Mouse (Mus musculus) Patski (cell line): ENCODE data around the gene Htra1. TPM values are rescaled to one million over a fixed set of nuclear protein-coding genes. Genes with fewer than 3 reads are reported as not detected.

ENCODE experiments used
- ATAC-seq: fragments of 100-300 bp; one replicate; pipeline ENCODE4 v1.8.0; 2021
- CTCF ChIA-PET: fragments of 350-600 bp; sonication (Branson Sonifier 250); formaldehyde crosslinking; loops from one replicate; lab custom pipeline; 2022; ENCODE audit warnings: inconsistent platforms; lab: Charles Lee
- POLR2A ChIA-PET: fragments of 350-600 bp; sonication (Branson Sonifier 250); formaldehyde crosslinking; loops from one replicate; lab custom pipeline; 2022; ENCODE audit warnings: antibody characterized with exemption, inconsistent platforms; lab: Charles Lee
- DNase-seq: peaks from one replicate; pipeline ENCODE4 v3.0.0-alpha.2; 2011; ENCODE audit warnings: low read depth, low spot score
- H3K27me3 ChIP-seq: fragments of 371-371 bp; one replicate; pipeline ENCODE4 v1.5.1; 2021
- CTCF ChIP-seq: fragments of 100-300 bp; IDR thresholded peaks from one replicate; pipeline ENCODE4 v1.5.1; 2021
- in situ Hi-C: fragments of 300-500 bp; cut with MboI; formaldehyde crosslinking; loops from 3 replicates; pipeline ENCODE4 v1.11.1; 2018; ENCODE audit warnings: low pct_unique_long_range_greater_than_20kb, mixed read lengths
- polyA plus RNA-seq: library from polyadenylated mRNA; unstranded; gene quantifications from one replicate; pipeline ENCODE4 v1.2.3, GENCODE M21; 2021

Gene Htra1
- polyA plus RNA-seq, 1 experiment from 2014 or later, result 170 TPM

DNA sequence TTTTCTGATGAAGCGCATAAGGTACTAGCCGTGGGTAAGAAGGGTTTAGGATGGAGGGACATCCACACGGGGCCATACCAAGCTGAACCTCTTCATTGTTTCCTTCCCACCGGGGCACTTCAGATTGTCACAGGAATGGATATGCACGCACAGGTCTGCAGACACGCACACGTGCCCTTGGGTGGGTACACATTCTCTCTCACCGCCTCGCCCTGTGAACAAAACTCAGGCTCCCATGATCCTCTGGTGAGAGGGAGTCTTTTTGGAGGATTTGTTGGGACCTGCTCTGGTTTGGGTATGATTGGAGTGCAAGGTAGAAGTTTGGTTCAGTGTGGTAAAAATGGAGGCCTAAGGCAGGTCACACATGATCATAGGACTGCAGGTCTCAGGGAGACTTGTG, 3.0 kb upstream of the Htra1 start:
- ChIA-PET POLR2A (no interaction called here), CTCF (interaction anchor here (0.9 to 2.6 kb wide), 2 partner anchors 18 to 45 kb away, joined by 3 to 8 read pairs; no protein-coding TSS in a partner anchor)
- TF ChIP-seq CTCF, result no peak
- DNase-seq, result no peak
- in situ Hi-C loops, result no loop called here
- no peaks in the 10 kb centered on the region for H3K27me3 ChIP-seq
- ATAC-seq, result no peak

DNA sequence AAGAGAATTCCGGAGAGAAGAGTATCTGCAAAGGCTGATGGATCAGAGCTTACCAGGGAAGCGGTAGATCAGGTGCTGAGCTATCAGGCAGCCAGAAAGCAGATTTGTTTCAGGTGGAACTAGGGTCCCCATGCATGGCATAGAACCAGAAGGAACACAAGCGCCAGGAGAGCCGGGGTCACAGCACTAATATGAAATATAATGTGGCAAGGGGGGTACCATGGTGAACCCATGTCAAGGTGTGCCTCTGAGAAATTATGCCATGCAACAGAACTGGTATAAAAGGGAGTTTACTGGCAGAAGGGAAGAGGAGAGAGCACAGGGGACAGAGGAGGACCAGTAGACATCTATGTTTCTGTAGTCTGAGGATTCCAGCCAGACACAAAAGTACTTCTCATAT, 1.3 kb upstream of the Htra1 start:
- H3K27me3 ChIP-seq, result no peaks in the 10 kb centered on the region
- CTCF ChIA-PET, result interaction anchor here (1.3 kb wide), 1 partner anchor 162 kb away, joined by 4 read pairs; no protein-coding TSS in a partner anchor
- in situ Hi-C loops, result loop anchor here (5.0 kb wide), 1 partner anchor 43 kb away; no protein-coding TSS in a partner anchor

DNA sequence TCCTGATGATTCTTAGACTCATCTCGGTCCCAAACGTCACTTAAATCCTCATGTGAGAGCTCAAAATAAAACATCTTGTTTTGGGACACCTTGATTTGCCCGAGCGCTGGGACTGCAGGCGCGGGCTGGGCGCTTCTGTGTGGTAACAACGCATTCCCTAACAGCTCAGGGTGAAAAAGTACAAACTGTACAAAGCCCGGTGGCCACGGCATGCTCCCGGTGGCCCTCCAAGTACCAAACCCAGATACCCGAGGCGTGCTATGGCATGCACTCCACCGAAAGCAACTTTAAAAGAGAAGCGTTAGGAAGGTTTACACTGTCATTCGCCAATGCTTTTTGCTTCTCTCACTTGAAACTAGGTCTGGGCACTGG, 504 bp upstream of the Htra1 start:
- in situ Hi-C loops, result loop anchor here (5.0 kb wide), 1 partner anchor 42 kb away; no protein-coding TSS in a partner anchor
- TF ChIP-seq CTCF, result no peak
- CTCF ChIA-PET, result interaction anchor here (1.3 kb wide), 1 partner anchor 162 kb away, joined by 4 read pairs; no protein-coding TSS in a partner anchor
- POLR2A ChIA-PET, result no interaction called here
- no peak for DNase-seq
- no peaks in the 10 kb centered on the region for H3K27me3 ChIP-seq
- no peak for ATAC-seq

More for the DNA sequence above, 1.3 kb upstream of the Htra1 start:
- no peak for TF ChIP-seq CTCF
- POLR2A ChIA-PET, result no interaction called here
- ATAC-seq, result no peak
- no peak for DNase-seq

DNA sequence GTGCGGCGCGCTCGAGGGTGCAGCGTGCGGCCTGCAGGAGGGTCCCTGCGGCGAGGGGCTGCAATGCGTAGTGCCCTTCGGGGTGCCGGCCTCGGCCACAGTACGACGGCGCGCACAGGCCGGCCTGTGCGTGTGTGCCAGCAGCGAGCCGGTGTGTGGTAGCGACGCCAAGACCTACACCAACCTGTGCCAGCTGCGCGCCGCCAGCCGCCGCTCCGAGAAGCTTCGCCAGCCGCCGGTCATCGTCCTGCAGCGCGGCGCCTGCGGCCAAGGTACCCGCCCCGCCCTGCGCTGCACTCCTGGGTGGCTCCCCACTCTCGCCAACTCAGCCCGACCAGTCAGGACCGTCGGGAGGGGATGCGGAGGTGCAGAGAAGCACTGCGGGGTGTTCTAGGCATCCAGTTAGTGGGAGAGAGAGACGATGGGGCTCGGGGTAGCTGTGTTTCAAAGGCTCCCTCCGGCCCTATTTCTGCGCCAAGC, 601 bp downstream of the Htra1 start:
- in situ Hi-C loops, result loop anchor here (5.0 kb wide), 1 partner anchor 41 kb away; no protein-coding TSS in a partner anchor
- no peaks in the 10 kb centered on the region for H3K27me3 ChIP-seq
- POLR2A ChIA-PET, result interaction anchor here (1.2 to 1.8 kb wide), 2 partner anchors 13 to 41 kb away, joined by 3 to 6 read pairs; no protein-coding TSS in a partner anchor
- CTCF ChIA-PET, result interaction anchor here (2.5 kb wide), 1 partner anchor 30 kb away, joined by 11 read pairs; no protein-coding TSS in a partner anchor
- DNase-seq, result no peak
- ATAC-seq, result peak; percentile 46
- no peak for TF ChIP-seq CTCF

DNA sequence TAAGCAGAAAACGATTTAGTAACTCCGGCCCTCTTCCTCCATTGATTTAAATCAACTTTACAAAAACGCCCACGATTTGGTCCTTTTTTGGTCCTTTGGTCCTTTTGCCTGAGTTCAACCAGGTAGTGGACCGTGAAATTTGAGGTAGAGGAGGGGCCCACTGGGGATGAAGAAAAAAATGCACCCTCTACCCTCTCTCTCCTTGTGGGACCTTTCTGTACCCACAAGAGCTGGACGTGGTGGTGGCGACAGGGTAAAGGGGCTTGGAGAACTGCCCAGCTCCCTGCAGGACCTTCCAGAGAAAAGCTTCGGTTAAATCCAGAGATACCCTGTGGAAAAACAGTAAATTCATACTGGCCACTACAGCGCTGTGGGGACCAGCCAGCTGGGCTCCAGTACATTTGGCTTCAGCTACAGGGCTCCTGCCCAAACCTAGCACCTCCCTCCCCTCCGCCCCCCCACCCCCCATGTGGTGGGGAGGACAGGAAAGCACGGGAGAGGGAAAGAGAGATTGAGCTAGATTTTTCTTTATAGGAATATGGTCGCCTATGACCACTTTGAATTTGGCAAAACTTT, 1.4 kb downstream of the Htra1 start:
- TF ChIP-seq CTCF, result no peak
- no peaks in the 10 kb centered on the region for H3K27me3 ChIP-seq
- no peak for DNase-seq
- CTCF ChIA-PET, result interaction anchor here (0.7 to 2.5 kb wide), 5 partner anchors 10 to 175 kb away, joined by 3 to 11 read pairs (median 5); no protein-coding TSS in a partner anchor
- in situ Hi-C loops, result loop anchor here (5.0 kb wide), 1 partner anchor 40 kb away; no protein-coding TSS in a partner anchor
- POLR2A ChIA-PET, result interaction anchor here (0.7 to 2.5 kb wide), 8 partner anchors 9 to 105 kb away, joined by 3 to 6 read pairs (median 3); no protein-coding TSS in a partner anchor
- no peak for ATAC-seq

DNA sequence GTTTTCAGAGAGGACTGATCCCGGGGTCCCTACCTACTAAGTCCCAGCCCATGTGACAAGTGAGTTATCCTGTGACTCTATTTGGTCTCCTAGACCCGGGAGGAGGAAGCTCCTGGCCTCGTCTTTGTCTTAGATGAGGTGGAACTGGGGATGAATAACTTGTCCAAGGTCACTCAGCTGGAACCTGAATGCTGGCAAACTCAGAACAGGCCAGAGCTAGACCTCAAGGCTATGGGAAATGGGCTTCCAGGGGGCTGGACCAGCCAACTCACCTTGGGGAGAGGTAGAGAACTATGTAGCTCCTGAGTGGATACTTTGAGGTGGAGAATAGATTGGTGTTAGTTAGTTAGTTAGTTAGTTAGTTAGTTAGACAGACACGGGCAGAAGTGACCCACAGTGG, 2.1 kb downstream of the Htra1 start:
- ChIA-PET CTCF (interaction anchor here (0.7 to 2.5 kb wide), 7 partner anchors 9 to 176 kb away, joined by 3 to 11 read pairs (median 3); no protein-coding TSS in a partner anchor), POLR2A (interaction anchor here (0.7 to 2.5 kb wide), 7 partner anchors 8 to 105 kb away, joined by 3 to 6 read pairs (median 3); no protein-coding TSS in a partner anchor)
- in situ Hi-C loops, result loop anchor here (5.0 kb wide), 1 partner anchor 39 kb away; no protein-coding TSS in a partner anchor
- H3K27me3 ChIP-seq, result no peaks in the 10 kb centered on the region
- DNase-seq (no peak), ATAC-seq (peak; percentile 10)
- TF ChIP-seq CTCF, result no peak

DNA sequence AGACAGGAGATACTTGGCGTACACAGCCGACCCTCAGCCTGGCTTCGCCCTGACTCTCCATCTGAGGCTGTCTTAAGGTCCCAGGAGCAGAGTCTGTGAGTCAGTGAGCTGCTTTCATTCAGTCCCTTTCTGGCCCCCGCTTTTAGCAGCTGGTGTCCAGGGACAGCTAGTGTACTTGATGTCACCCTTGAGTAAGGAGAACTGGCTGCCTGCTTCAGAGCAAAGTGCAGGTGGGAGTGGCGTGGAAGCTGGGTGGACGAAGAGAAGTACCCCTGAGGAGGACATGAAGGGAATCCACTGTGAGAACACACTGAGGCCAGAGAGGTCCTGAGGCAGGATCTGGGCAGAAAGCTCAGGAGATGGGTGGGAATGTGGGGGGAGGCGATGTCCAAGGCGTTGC, 3.0 kb downstream of the Htra1 start:
- in situ Hi-C loops, result loop anchor here (5.0 kb wide), 1 partner anchor 38 kb away; no protein-coding TSS in a partner anchor
- no peaks in the 10 kb centered on the region for H3K27me3 ChIP-seq

DNA sequence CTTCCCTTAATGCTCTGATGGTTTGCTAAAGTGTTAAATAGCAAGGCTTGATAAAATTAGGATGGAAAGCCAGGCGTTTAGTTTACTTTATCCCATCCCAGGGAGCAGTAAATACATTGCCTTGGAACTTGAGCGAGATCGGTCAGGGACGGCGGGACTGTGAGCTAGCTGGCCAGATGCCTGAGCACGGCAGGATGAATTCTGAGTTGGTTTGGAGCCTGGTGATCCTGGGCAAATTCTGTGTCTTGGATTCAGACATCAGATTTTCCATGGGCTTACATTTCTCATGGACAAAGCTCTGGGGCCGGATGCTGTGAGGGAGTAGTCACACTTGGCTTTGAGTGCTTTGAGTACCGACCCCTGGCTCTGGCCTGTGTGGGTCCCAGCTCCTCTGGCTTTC, 4.8 kb downstream of the Htra1 start:
- no peak for DNase-seq
- POLR2A ChIA-PET, result interaction anchor here (0.6 kb wide), 1 partner anchor 386 kb away, joined by 3 read pairs; no protein-coding TSS in a partner anchor
- in situ Hi-C loops, result no loop called here
- no peaks in the 10 kb centered on the region for H3K27me3 ChIP-seq
- CTCF ChIA-PET, result no interaction called here
- no peak for ATAC-seq
- TF ChIP-seq CTCF, result no peak

More for the DNA sequence above, 3.0 kb downstream of the Htra1 start:
- DNase-seq, result no peak
- no peak for ATAC-seq
- CTCF ChIA-PET, result interaction anchor here (0.8 to 2.5 kb wide), 6 partner anchors 20 to 115 kb away, joined by 3 to 11 read pairs (median 3); no protein-coding TSS in a partner anchor
- POLR2A ChIA-PET, result interaction anchor here (0.6 to 2.5 kb wide), 3 partner anchors 29 to 41 kb away, joined by 3 to 6 read pairs (median 4); no protein-coding TSS in a partner anchor
- no peak for TF ChIP-seq CTCF

DNA sequence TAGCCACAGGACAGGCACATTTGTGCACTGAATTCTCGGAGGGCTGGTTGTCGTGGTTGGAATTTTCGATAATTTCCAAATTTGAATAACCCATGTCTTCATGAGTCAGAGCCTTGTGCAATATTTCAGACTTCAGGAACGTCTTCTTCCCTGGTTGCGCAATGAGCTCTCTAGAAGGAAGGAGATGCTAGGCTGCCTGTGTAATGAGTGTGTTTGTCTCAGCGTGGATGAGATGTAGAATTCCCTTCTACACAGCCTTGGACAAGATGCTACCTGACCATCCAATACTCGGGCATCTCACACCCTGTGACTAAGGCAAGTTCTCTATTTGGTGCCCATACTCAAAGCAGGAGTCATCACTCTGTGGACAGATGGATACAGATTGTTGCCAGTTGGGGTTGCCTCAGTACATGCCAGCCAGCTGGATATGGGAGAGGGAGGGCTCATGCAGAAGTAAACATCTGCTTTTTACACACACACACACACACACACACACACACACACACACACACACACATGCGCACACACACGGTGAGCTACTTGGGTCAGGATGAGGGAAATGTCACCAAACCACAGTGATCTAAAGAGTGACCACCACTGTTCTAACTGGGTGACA, 7.5 kb downstream of the Htra1 start:
- CTCF ChIA-PET, result interaction anchor here (1.5 kb wide), 1 partner anchor 18 kb away, joined by 3 read pairs; no protein-coding TSS in a partner anchor

More for the DNA sequence above, 7.5 kb downstream of the Htra1 start:
- in situ Hi-C loops, result no loop called here
- POLR2A ChIA-PET, result interaction anchor here (1.1 to 1.4 kb wide), 2 partner anchors 34 to 38 kb away, joined by 3 read pairs; no protein-coding TSS in a partner anchor
- ATAC-seq, result peak; percentile 56
- DNase-seq, result no peak
- no peaks in the 10 kb centered on the region for H3K27me3 ChIP-seq
- TF ChIP-seq CTCF, result no peak
